8 mouse cellular contexts compared by ENCODE assay signal in the genomic region with DNA sequence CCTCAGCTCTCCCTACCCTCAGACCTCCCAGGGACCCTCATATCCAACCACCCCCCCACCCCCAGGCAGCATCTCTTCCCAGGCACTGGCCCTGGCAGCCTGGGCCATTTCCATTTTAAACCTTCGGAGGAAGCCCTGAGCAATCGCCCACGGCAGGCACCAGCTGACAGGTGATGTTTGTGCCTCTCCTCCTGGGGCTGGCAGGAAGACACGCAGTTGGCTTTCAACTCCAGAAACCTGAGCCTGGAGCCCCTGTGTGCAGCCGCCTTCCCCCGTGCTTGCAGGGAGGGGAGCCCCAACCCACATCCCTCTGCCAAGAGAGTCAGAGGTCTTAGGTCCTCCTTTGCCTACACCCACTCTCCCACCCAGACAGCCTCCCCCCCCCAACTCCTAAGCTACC. TPM values are rescaled to one million over a fixed set of nuclear protein-coding genes. Genes with fewer than 3 reads are reported as not detected.
DNase-seq lines count a peak whose midpoint lies in the region; ATAC-seq and TF ChIP-seq lines count a peak whose summit lies in the region.

No protein-coding gene starts in this region.

- peaks cover 23% of the 10 kb centered on the region for H3K27me3 ChIP-seq in heart, postnatal 0 days (ENCODE audit: control insufficient read depth, insufficient read depth, low read length)
- peaks cover 6% of the 10 kb centered on the region for H3K27me3 ChIP-seq in heart, adult 2 months (ENCODE audit: control insufficient read depth, insufficient read depth, low read length)
- H3K27me3 ChIP-seq in hindbrain, embryonic 16.5 days (replicated peaks; ENCODE audit: control insufficient read depth, insufficient read depth, low read length) = peaks cover 5% of the 10 kb centered on the region

- no peak for ATAC-seq in heart, postnatal 0 days (ENCODE audit: insufficient read depth, low read depth)
- no peak for ATAC-seq in hindbrain, embryonic 16.5 days
- ATAC-seq in megakaryocyte progenitor cell, adult 5-6 weeks (replicated peaks; ENCODE audit: poor library complexity) = no peak

- H3K4me3 ChIP-seq in heart, postnatal 0 days (ENCODE audit: low read depth, low read length) = no peak overlapping the region
- no peak overlapping the region for H3K4me3 ChIP-seq in heart, adult 2 months
- peak overlapping the region; percentile 77 for H3K4me3 ChIP-seq in cortical plate, adult 2 months (ENCODE audit: insufficient read depth, low read length)
- H3K4me3 ChIP-seq in hindbrain, embryonic 16.5 days (ENCODE audit: low read length) = peak overlapping the region; percentile 74
- H3K4me3 ChIP-seq in olfactory bulb, adult 2 months (ENCODE audit: insufficient read depth, low read depth, low read length) = peak overlapping the region; percentile 86

- no peak for DNase-seq in heart, postnatal 0 days (ENCODE audit: low spot score)
- DNase-seq in heart, adult 2 months = no peak
- DNase-seq in lung, postnatal 10 days = no peak
- no peak for DNase-seq in frontal cortex, postnatal 36 days (ENCODE audit: low spot score in 2 of 2)

- no peak for TF ChIP-seq EP300 in heart, postnatal 0 days (IDR thresholded peaks at IDR 0.05; ENCODE audit: low read depth)
- no peak for TF ChIP-seq EP300 in heart, adult 2 months (IDR thresholded peaks at IDR 0.05; ENCODE audit: insufficient read depth, low read depth, low read length)

- H3K79me2 ChIP-seq in heart, adult 2 months (replicated peaks; ENCODE audit: control insufficient read depth, insufficient read depth, low read length) = no peaks in the 10 kb centered on the region

- no peak overlapping the region for H3K9ac ChIP-seq in heart, postnatal 0 days (replicated peaks; ENCODE audit: low read depth, low read length)
- no peak overlapping the region for H3K9ac ChIP-seq in heart, adult 2 months (ENCODE audit: low read depth, low read length)
- peak overlapping the region; percentile 85 for H3K9ac ChIP-seq in hindbrain, embryonic 16.5 days (ENCODE audit: low read depth, low read length)

- 40% methylated on average over 6 of the region's 6 CpGs for WGBS in heart, postnatal 0 days
- 20% methylated on average over 6 of the region's 6 CpGs for WGBS in heart, adult 2 months
- WGBS in hindbrain, embryonic 16.5 days = 12% methylated on average over 6 of the region's 6 CpGs
- 16% methylated on average over 6 of the region's 6 CpGs for WGBS in olfactory bulb, adult 2 months

- TF ChIP-seq CTCF in heart, postnatal 0 days (IDR thresholded peaks at IDR 0.05; ENCODE audit: low read depth) = no peak
- no peak for TF ChIP-seq CTCF in heart, adult 2 months (IDR thresholded peaks at IDR 0.05)
- TF ChIP-seq CTCF in cortical plate, adult 2 months (IDR thresholded peaks at IDR 0.05; ENCODE audit: extremely low read depth, insufficient read depth, low read length) = no peak
- TF ChIP-seq CTCF in olfactory bulb, adult 2 months (IDR thresholded peaks at IDR 0.05; ENCODE audit: insufficient read depth, low read depth, low read length) = no peak

- H3K4me2 ChIP-seq in heart, postnatal 0 days (ENCODE audit: low read depth, low read length) = peak overlapping the region; percentile 100; the same call in 1 of the 2 replicates
- H3K4me2 ChIP-seq in hindbrain, embryonic 16.5 days (ENCODE audit: low read length) = peak overlapping the region; percentile 95

- H3K4me1 ChIP-seq in heart, postnatal 0 days (ENCODE audit: control insufficient read depth, insufficient read depth) = peaks cover 17% of the 10 kb centered on the region
- no peaks in the 10 kb centered on the region for H3K4me1 ChIP-seq in heart, adult 2 months (ENCODE audit: control insufficient read depth, insufficient read depth, low read length)
- H3K4me1 ChIP-seq in cortical plate, adult 2 months (ENCODE audit: control insufficient read depth, insufficient read depth, low read length) = peaks cover 9% of the 10 kb centered on the region; the same call in 1 of the 2 replicates
- peaks cover 23% of the 10 kb centered on the region for H3K4me1 ChIP-seq in hindbrain, embryonic 16.5 days (ENCODE audit: control insufficient read depth, insufficient read depth, low read depth, low read length)
- peaks cover 57% of the 10 kb centered on the region for H3K4me1 ChIP-seq in olfactory bulb, adult 2 months (ENCODE audit: control insufficient read depth, insufficient read depth, low read length)

- TF ChIP-seq POLR2A in heart, adult 2 months (IDR thresholded peaks at IDR 0.05; ENCODE audit: insufficient read depth, low read depth, low read length) = no peak
- peak; percentile 60; the same call in 1 of the 2 replicates for TF ChIP-seq POLR2A in cortical plate, adult 2 months (IDR thresholded peaks at IDR 0.05; ENCODE audit: extremely low read depth, insufficient read depth, low read length)
- no peak for TF ChIP-seq POLR2A in olfactory bulb, adult 2 months (IDR thresholded peaks at IDR 0.05; ENCODE audit: insufficient read depth, low read depth, low read length)

- H3K36me3 ChIP-seq in heart, postnatal 0 days (replicated peaks; ENCODE audit: control insufficient read depth, insufficient read depth, low read length) = no peaks in the 10 kb centered on the region
- no peaks in the 10 kb centered on the region for H3K36me3 ChIP-seq in heart, adult 2 months (ENCODE audit: control insufficient read depth, insufficient read depth, low read length)
- H3K36me3 ChIP-seq in hindbrain, embryonic 16.5 days (ENCODE audit: control insufficient read depth, insufficient read depth, low read length) = no peaks in the 10 kb centered on the region

- intact Hi-C loops in heart, adult 2 months (cut with DNase I) = no loop called here

- H3K9me3 ChIP-seq in heart, postnatal 0 days (replicated peaks; ENCODE audit: control insufficient read depth, low read length) = no peaks in the 10 kb centered on the region
- no peaks in the 10 kb centered on the region for H3K9me3 ChIP-seq in hindbrain, embryonic 16.5 days (ENCODE audit: control insufficient read depth, low read length)

- H3K27ac ChIP-seq in heart, postnatal 0 days (ENCODE audit: low read depth) = no peak overlapping the region
- H3K27ac ChIP-seq in heart, adult 2 months = no peak overlapping the region
- H3K27ac ChIP-seq in cortical plate, adult 2 months (ENCODE audit: insufficient read depth, low read length) = 0 out of 2 replicates have a peak overlapping the region, but pooled peaks have one; percentile 7
- H3K27ac ChIP-seq in hindbrain, embryonic 16.5 days (ENCODE audit: low read depth, low read length) = no peak overlapping the region
- peak overlapping the region; percentile 75 for H3K27ac ChIP-seq in olfactory bulb, adult 2 months (ENCODE audit: insufficient read depth, low read depth, low read length)

RNA-seq across cellular contexts. Expression of a gene that starts 41.9 kb away (rescaled TPM):
- 127 and 139 TPM in 2 replicates for total RNA-seq in heart, postnatal 0 days (2014; rRNA removed; ENCODE audit: low replicate concordance)
- polyA plus RNA-seq in heart, postnatal 0 days (2015; fragmentation: Nextera tagmentation; extraction: Ambion mirVana) = 117 and 132 TPM in 2 replicates
- 10 to 100 TPM; 62.1 to 70.9 TPM for total RNA-seq in heart, adult 2 months (2021)
- 73.3 and 84.2 TPM in 2 replicates for polyA plus RNA-seq in heart, adult 2 months (2012; rRNA removed)
- polyA plus RNA-seq in cortical plate, adult 2 months (2012; rRNA removed) = 265 TPM in 2 replicates
- polyA plus RNA-seq in hindbrain, embryonic 16.5 days (2015; fragmentation: Nextera tagmentation; extraction: Ambion mirVana) = 246 and 249 TPM in 2 replicates
- polyA plus RNA-seq in olfactory bulb, adult 2 months (2012; ENCODE audit: insufficient read depth, insufficient read length, low replicate concordance, missing spikeins) = not detected in 2 replicates
- 33.1 and 34.0 TPM in 2 replicates for total RNA-seq in megakaryocyte progenitor cell, adult 5-6 weeks (2015)
- total RNA-seq in megakaryocyte progenitor cell, adult 5-6 weeks (2017) = 60.8 and 69.5 TPM in 2 replicates

RNA-seq across cellular contexts. Expression of a gene that starts 53.2 kb away (rescaled TPM):
- total RNA-seq in heart, postnatal 0 days (2014; rRNA removed; ENCODE audit: low replicate concordance) = 1,841 and 2,074 TPM in 2 replicates
- polyA plus RNA-seq in heart, postnatal 0 days (2015; fragmentation: Nextera tagmentation; extraction: Ambion mirVana) = 3,012 and 3,042 TPM in 2 replicates
- total RNA-seq in heart, adult 2 months (2021) = 100 to 1,000 TPM; 384 to 424 TPM
- 589 and 775 TPM in 2 replicates for polyA plus RNA-seq in heart, adult 2 months (2012; rRNA removed)
- polyA plus RNA-seq in cortical plate, adult 2 months (2012; rRNA removed) = 1,448 and 1,495 TPM in 2 replicates
- polyA plus RNA-seq in hindbrain, embryonic 16.5 days (2015; fragmentation: Nextera tagmentation; extraction: Ambion mirVana) = 1,071 and 1,270 TPM in 2 replicates
- not detected in 2 replicates for polyA plus RNA-seq in olfactory bulb, adult 2 months (2012; ENCODE audit: insufficient read depth, insufficient read length, low replicate concordance, missing spikeins)
- 599 and 622 TPM in 2 replicates for total RNA-seq in megakaryocyte progenitor cell, adult 5-6 weeks (2015)
- total RNA-seq in megakaryocyte progenitor cell, adult 5-6 weeks (2017) = 549 and 714 TPM in 2 replicates

RNA-seq across cellular contexts. Expression of a gene that starts 58.7 kb away (rescaled TPM):
- total RNA-seq in heart, postnatal 0 days (2014; rRNA removed; ENCODE audit: low replicate concordance) = 0.23 and 0.89 TPM in 2 replicates
- 1.0 TPM in 2 replicates for polyA plus RNA-seq in heart, postnatal 0 days (2015; fragmentation: Nextera tagmentation; extraction: Ambion mirVana)
- 1 to 10 TPM; 1.1 to 1.2 TPM for total RNA-seq in heart, adult 2 months (2021)
- polyA plus RNA-seq in heart, adult 2 months (2012; rRNA removed) = 0.84 and 0.94 TPM in 2 replicates
- 8.2 and 9.2 TPM in 2 replicates for polyA plus RNA-seq in cortical plate, adult 2 months (2012; rRNA removed)
- 8.8 and 11.3 TPM in 2 replicates for polyA plus RNA-seq in hindbrain, embryonic 16.5 days (2015; fragmentation: Nextera tagmentation; extraction: Ambion mirVana)
- polyA plus RNA-seq in olfactory bulb, adult 2 months (2012; ENCODE audit: insufficient read depth, insufficient read length, low replicate concordance, missing spikeins) = not detected in 2 replicates
- not detected in 2 replicates for total RNA-seq in megakaryocyte progenitor cell, adult 5-6 weeks (2015)
- not detected in 2 replicates for total RNA-seq in megakaryocyte progenitor cell, adult 5-6 weeks (2017)

Comparison
In these comparisons a context has a peak if more than half of its experiments do, and no peak if none do; other contexts are left out.
1. H3K27ac ChIP-seq: peak in cortical plate, adult 2 months (single experiment) and olfactory bulb, adult 2 months (single experiment); none in heart, postnatal 0 days (single experiment), heart, adult 2 months (single experiment) and hindbrain, embryonic 16.5 days (single experiment).
2. H3K4me3 ChIP-seq: peak in cortical plate, adult 2 months (single experiment), hindbrain, embryonic 16.5 days (single experiment) and olfactory bulb, adult 2 months (single experiment); none in heart, postnatal 0 days (single experiment) and heart, adult 2 months (single experiment).